Mouse (Mus musculus): ENCODE data around the gene Cbx7. TPM values are rescaled to one million over a fixed set of nuclear protein-coding genes. Genes with fewer than 3 reads are reported as not detected.
"Not testable (repeated sequence)": the region's sequence is repeated elsewhere in the genome, so short reads cannot be mapped to it uniquely, and the experiment has no call there.

Gene Cbx7
- polyA plus RNA-seq, 1 experiment from 2014 or later, result 1.5 TPM

- H3K4me1 ChIP-seq, result no peaks in the 10 kb centered on the region
- H3K4me3 ChIP-seq, result no peak overlapping the region
- 75% methylated on average over 16 of the region's 16 CpGs for WGBS
- H3K9ac ChIP-seq, result no peak overlapping the region
- 0 out of 2 replicates have a peak, but pooled peaks cover 3% of the 10 kb centered on the region for H3K27me3 ChIP-seq (replicated peaks)
- H3K9me3 ChIP-seq, result no peaks in the 10 kb centered on the region; the same call in 1 of the 2 replicates
- no peaks in the 10 kb centered on the region; the same call in 1 of the 2 replicates for H3K36me3 ChIP-seq
- H3K27ac ChIP-seq (replicated peaks), result no peak overlapping the region
- H3K4me2 ChIP-seq, result no peak overlapping the region
- no peak for ATAC-seq (ENCODE audit: extremely low read depth, insufficient number of reproducible peaks, low FRiP score, low TSS enrichment)
Measured at GRCm38 (mm10) chr15:79918485-79918884, 52.4 kb downstream of the Cbx7 start.

GRCm38 (mm10) chr15:79917111-79917720, 53.7 kb downstream of the Cbx7 start:
- H3K36me3 ChIP-seq, result no peaks in the 10 kb centered on the region; the same call in 1 of the 2 replicates
- WGBS, result 91% methylated on average over 14 of the region's 14 CpGs
- H3K4me1 ChIP-seq, result no peaks in the 10 kb centered on the region
- H3K9me3 ChIP-seq, result no peaks in the 10 kb centered on the region; the same call in 1 of the 2 replicates
- H3K4me2 ChIP-seq, result no peak overlapping the region
- ATAC-seq (ENCODE audit: extremely low read depth, insufficient number of reproducible peaks, low FRiP score, low TSS enrichment), result no peak
- H3K9ac ChIP-seq, result no peak overlapping the region
- no peak overlapping the region for H3K4me3 ChIP-seq
- H3K27me3 ChIP-seq (replicated peaks), result 0 out of 2 replicates have a peak, but pooled peaks cover 8% of the 10 kb centered on the region
- H3K27ac ChIP-seq (replicated peaks), result no peak overlapping the region

GRCm38 (mm10) chr15:79916150-79916549, 54.8 kb downstream of the Cbx7 start:
- ATAC-seq (ENCODE audit: extremely low read depth, insufficient number of reproducible peaks, low FRiP score, low TSS enrichment), result no peak
- 0 out of 2 replicates have a peak, but pooled peaks cover 10% of the 10 kb centered on the region for H3K27me3 ChIP-seq (replicated peaks)
- H3K4me1 ChIP-seq, result no peaks in the 10 kb centered on the region
- H3K4me3 ChIP-seq, result no peak overlapping the region
- 61% methylated on average over 5 of the region's 5 CpGs for WGBS
- no peak overlapping the region for H3K27ac ChIP-seq (replicated peaks)
- H3K4me2 ChIP-seq, result no peak overlapping the region
- no peak overlapping the region for H3K9ac ChIP-seq
- H3K36me3 ChIP-seq, result no peaks in the 10 kb centered on the region
- H3K9me3 ChIP-seq, result no peaks in the 10 kb centered on the region

- no peaks in the 10 kb centered on the region; the same call in none of the 2 replicates for H3K36me3 ChIP-seq
- H3K9me3 ChIP-seq, result no peaks in the 10 kb centered on the region
- H3K4me3 ChIP-seq, result no peak overlapping the region
- no peak overlapping the region for H3K27ac ChIP-seq (replicated peaks)
- no peak overlapping the region for H3K9ac ChIP-seq
- H3K4me2 ChIP-seq, result no peak overlapping the region
- no peak for ATAC-seq (ENCODE audit: extremely low read depth, insufficient number of reproducible peaks, low FRiP score, low TSS enrichment)
- 0 out of 2 replicates have a peak, but pooled peaks cover 10% of the 10 kb centered on the region for H3K27me3 ChIP-seq (replicated peaks)
- H3K4me1 ChIP-seq, result no peaks in the 10 kb centered on the region
- WGBS, result 89% methylated on average over 3 of the region's 3 CpGs
Measured at GRCm38 (mm10) chr15:79914357-79914756, 56.6 kb downstream of the Cbx7 start.

GRCm38 (mm10) chr15:79913761-79914346, 57.1 kb downstream of the Cbx7 start:
- no peak overlapping the region for H3K9ac ChIP-seq
- no peaks in the 10 kb centered on the region for H3K4me1 ChIP-seq
- 0 out of 2 replicates have a peak, but pooled peaks cover 10% of the 10 kb centered on the region for H3K27me3 ChIP-seq (replicated peaks)
- H3K4me2 ChIP-seq, result no peak overlapping the region
- WGBS, result 74% methylated on average over 6 of the region's 6 CpGs
- H3K9me3 ChIP-seq, result no peaks in the 10 kb centered on the region
- no peak for ATAC-seq (ENCODE audit: extremely low read depth, insufficient number of reproducible peaks, low FRiP score, low TSS enrichment)
- H3K27ac ChIP-seq (replicated peaks), result no peak overlapping the region
- H3K36me3 ChIP-seq, result no peaks in the 10 kb centered on the region; the same call in none of the 2 replicates
- no peak overlapping the region for H3K4me3 ChIP-seq

- ATAC-seq (ENCODE audit: extremely low read depth, insufficient number of reproducible peaks, low FRiP score, low TSS enrichment), result no peak
- Histone ChIP-seq H3K4me3 (no peak overlapping the region), H3K4me2 (no peak overlapping the region), H3K9me3 (no peaks in the 10 kb centered on the region), H3K9ac (no peak overlapping the region), H3K27ac (replicated peaks) (no peak overlapping the region), H3K36me3 (peaks cover 17% of the 10 kb centered on the region), H3K27me3 (replicated peaks) (peaks cover 15% of the 10 kb centered on the region; the same call in 1 of the 2 replicates), H3K4me1 (no peaks in the 10 kb centered on the region)
- 78% methylated on average over 8 of the region's 8 CpGs for WGBS
Measured at GRCm38 (mm10) chr15:79911339-79911738, 59.6 kb downstream of the Cbx7 start.

GRCm38 (mm10) chr15:79910812-79911211, 60.1 kb downstream of the Cbx7 start:
- not testable (repeated sequence) for H3K4me2 ChIP-seq; H3K9ac ChIP-seq; H3K27ac ChIP-seq (replicated peaks); H3K4me3 ChIP-seq; H3K9me3 ChIP-seq; H3K4me1 ChIP-seq; ATAC-seq (ENCODE audit: extremely low read depth, insufficient number of reproducible peaks, low FRiP score, low TSS enrichment)
- WGBS, result 62% methylated on average over 1 of the region's 1 CpGs
- peaks cover 15% of the 10 kb centered on the region; the same call in 1 of the 2 replicates for H3K27me3 ChIP-seq (replicated peaks)
- H3K36me3 ChIP-seq, result peaks cover 22% of the 10 kb centered on the region

- H3K27ac ChIP-seq (replicated peaks); H3K4me2 ChIP-seq; H3K4me3 ChIP-seq; H3K4me1 ChIP-seq; ATAC-seq (ENCODE audit: extremely low read depth, insufficient number of reproducible peaks, low FRiP score, low TSS enrichment); H3K9me3 ChIP-seq; H3K9ac ChIP-seq: not testable (repeated sequence)
- 82% methylated on average over 3 of the region's 3 CpGs for WGBS
- H3K27me3 ChIP-seq (replicated peaks), result peaks cover 15% of the 10 kb centered on the region; the same call in 1 of the 2 replicates
- peaks cover 27% of the 10 kb centered on the region for H3K36me3 ChIP-seq
Measured at GRCm38 (mm10) chr15:79909006-79909405, 61.9 kb downstream of the Cbx7 start.

- no peaks in the 10 kb centered on the region for H3K9me3 ChIP-seq
- 40% methylated on average over 14 of the region's 14 CpGs for WGBS
- H3K9ac ChIP-seq, result no peak overlapping the region
- H3K4me2 ChIP-seq, result no peak overlapping the region
- H3K27ac ChIP-seq (replicated peaks), result no peak overlapping the region
- H3K4me3 ChIP-seq, result no peak overlapping the region
- H3K4me1 ChIP-seq, result no peaks in the 10 kb centered on the region
- peaks cover 8% of the 10 kb centered on the region; the same call in 1 of the 2 replicates for H3K27me3 ChIP-seq (replicated peaks)
- ATAC-seq (ENCODE audit: extremely low read depth, insufficient number of reproducible peaks, low FRiP score, low TSS enrichment), result no peak
- peaks cover 27% of the 10 kb centered on the region for H3K36me3 ChIP-seq
Measured at GRCm38 (mm10) chr15:79906855-79907254, 64.1 kb downstream of the Cbx7 start.

GRCm38 (mm10) chr15:79905211-79905610, 65.7 kb downstream of the Cbx7 start:
- no peaks in the 10 kb centered on the region for H3K4me1 ChIP-seq
- H3K9me3 ChIP-seq, result no peaks in the 10 kb centered on the region

GRCm38 (mm10) chr15:79904678-79905077, 66.2 kb downstream of the Cbx7 start:
- WGBS, result 84% methylated on average over 11 of the region's 11 CpGs
- H3K27me3 ChIP-seq (replicated peaks); H3K4me2 ChIP-seq; H3K9me3 ChIP-seq; H3K9ac ChIP-seq; H3K4me3 ChIP-seq; H3K27ac ChIP-seq (replicated peaks); H3K4me1 ChIP-seq; ATAC-seq (ENCODE audit: extremely low read depth, insufficient number of reproducible peaks, low FRiP score, low TSS enrichment): not testable (repeated sequence)
- peaks cover 27% of the 10 kb centered on the region for H3K36me3 ChIP-seq

More at GRCm38 (mm10) chr15:79905211-79905610, 65.7 kb downstream of the Cbx7 start:
- peaks cover 8% of the 10 kb centered on the region; the same call in 1 of the 2 replicates for H3K27me3 ChIP-seq (replicated peaks)
- H3K4me3 ChIP-seq, result no peak overlapping the region
- ATAC-seq (ENCODE audit: extremely low read depth, insufficient number of reproducible peaks, low FRiP score, low TSS enrichment), result no peak
- H3K27ac ChIP-seq (replicated peaks), result no peak overlapping the region
- peaks cover 27% of the 10 kb centered on the region for H3K36me3 ChIP-seq
- H3K9ac ChIP-seq, result no peak overlapping the region
- H3K4me2 ChIP-seq, result no peak overlapping the region
- 74% methylated on average over 12 of the region's 12 CpGs for WGBS
